Mouse (Mus musculus) ES-E14 (cell line): ENCODE measurements at regions not wholly inside any gene's neighbourhood (a gene's known extent, or its start where the extent isn't known, plus 50 kb on each side); places are given as distances from the start of the nearest gene placed in this dataset.

Source experiments
- DNase-seq: peaks from one replicate; pipeline ENCODE4 v3.0.0-alpha.2; 2013; ENCODE audit warnings: low read depth, low spot score
- H3K27ac ChIP-seq: 2 replicates; pipeline ENCODE4 v1.5.1; 2012; ENCODE audit warnings: low read depth, mild to moderate bottlenecking, low read length, moderate library complexity, mixed read lengths; ENCODE audit not compliant: poor library complexity, insufficient read depth, severe bottlenecking
- H3K36me3 ChIP-seq: 2 replicates; pipeline ENCODE4 v1.6.1; 2012; ENCODE audit warnings: mild to moderate bottlenecking, low read length, moderate library complexity, mixed read lengths; ENCODE audit not compliant: control insufficient read depth, poor library complexity, insufficient read depth, severe bottlenecking
- H3K4me1 ChIP-seq, 2 experiments: fragments of 150-350 bp in 1 of 2; sonication (generic) in 1 of 2; 2 replicates each; pipeline ENCODE4 v1.6.1; 2012; ENCODE audit warnings: low read length in 2 of 2, mild to moderate bottlenecking in 1 of 2, mixed read lengths in 1 of 2; ENCODE audit not compliant: control insufficient read depth in 2 of 2, insufficient read depth in 2 of 2, poor library complexity in 1 of 2
- H3K4me3 ChIP-seq, 2 experiments: fragments of 150-350 bp in 1 of 2; sonication (generic) in 1 of 2; 2 replicates each; pipeline ENCODE4 v1.5.1; 2012; ENCODE audit warnings: low read length in 2 of 2, low read depth in 1 of 2, mild to moderate bottlenecking in 1 of 2, mixed read lengths in 1 of 2; ENCODE audit not compliant: insufficient read depth in 1 of 2, poor library complexity in 1 of 2, severe bottlenecking in 1 of 2
- H3K9ac ChIP-seq: 2 replicates; pipeline ENCODE4 v1.6.1; 2012; ENCODE audit warnings: low read depth, mild to moderate bottlenecking, low read length, mixed read lengths; ENCODE audit not compliant: poor library complexity, insufficient read depth, severe bottlenecking
- H3K9me3 ChIP-seq: fragments of 150-350 bp; sonication (generic); 2 replicates; pipeline ENCODE4 v1.6.1; 2012; ENCODE audit warnings: low read depth, mild to moderate bottlenecking, low read length; ENCODE audit not compliant: control insufficient read depth, insufficient read depth
- CHD2 ChIP-seq: IDR thresholded peaks from 2 replicates; pipeline ENCODE4 v1.6.1; 2014; ENCODE audit warnings: mild to moderate bottlenecking, low read depth, low read length, inconsistent platforms
- HCFC1 ChIP-seq: IDR thresholded peaks from 2 replicates; pipeline ENCODE4 v1.6.1; 2012; ENCODE audit warnings: low read length, inconsistent platforms, borderline replicate concordance; ENCODE audit not compliant: insufficient read depth
- MAFK ChIP-seq: IDR thresholded peaks from 2 replicates; pipeline ENCODE4 v1.6.1; 2014; ENCODE audit warnings: mild to moderate bottlenecking, low read depth, low read length, inconsistent platforms; ENCODE audit not compliant: insufficient read depth
- ZC3H11A ChIP-seq: IDR thresholded peaks from 2 replicates; pipeline ENCODE4 v1.6.1; 2012; ENCODE audit warnings: low read depth, mild to moderate bottlenecking, inconsistent platforms, low read length, borderline replicate concordance
- ZNF384 ChIP-seq: IDR thresholded peaks from 2 replicates; pipeline ENCODE4 v1.6.1; 2012; ENCODE audit warnings: low read depth, low read length, inconsistent platforms
- in situ Hi-C, 2 experiments: fragments of 600-800 bp; cut with MboI; formaldehyde crosslinking; loops; one replicate each; pipeline ENCODE4 v1.15.1; 2025; ENCODE audit warnings: low sequenced_read_pairs in 2 of 2, inconsistent platforms in 1 of 2; ENCODE audit not compliant: unreplicated experiment in 2 of 2

GRCm38 (mm10) chr8:12213774-12214173 is 64.8 kb upstream of the A230072I06Rik start:
- Histone ChIP-seq H3K4me1 (no peaks in the 10 kb centered on the region), H3K27ac (no peak overlapping the region), H3K36me3 (no peaks in the 10 kb centered on the region), H3K9ac (no peak overlapping the region), H3K4me3 (no peak overlapping the region), H3K9me3 (no peaks in the 10 kb centered on the region)
- no peak for DNase-seq
- in situ Hi-C loops: no loop called here
- TF ChIP-seq HCFC1 (no peak), ZNF384 (no peak), MAFK (no peak), CHD2 (no peak), ZC3H11A (no peak)

DNA sequence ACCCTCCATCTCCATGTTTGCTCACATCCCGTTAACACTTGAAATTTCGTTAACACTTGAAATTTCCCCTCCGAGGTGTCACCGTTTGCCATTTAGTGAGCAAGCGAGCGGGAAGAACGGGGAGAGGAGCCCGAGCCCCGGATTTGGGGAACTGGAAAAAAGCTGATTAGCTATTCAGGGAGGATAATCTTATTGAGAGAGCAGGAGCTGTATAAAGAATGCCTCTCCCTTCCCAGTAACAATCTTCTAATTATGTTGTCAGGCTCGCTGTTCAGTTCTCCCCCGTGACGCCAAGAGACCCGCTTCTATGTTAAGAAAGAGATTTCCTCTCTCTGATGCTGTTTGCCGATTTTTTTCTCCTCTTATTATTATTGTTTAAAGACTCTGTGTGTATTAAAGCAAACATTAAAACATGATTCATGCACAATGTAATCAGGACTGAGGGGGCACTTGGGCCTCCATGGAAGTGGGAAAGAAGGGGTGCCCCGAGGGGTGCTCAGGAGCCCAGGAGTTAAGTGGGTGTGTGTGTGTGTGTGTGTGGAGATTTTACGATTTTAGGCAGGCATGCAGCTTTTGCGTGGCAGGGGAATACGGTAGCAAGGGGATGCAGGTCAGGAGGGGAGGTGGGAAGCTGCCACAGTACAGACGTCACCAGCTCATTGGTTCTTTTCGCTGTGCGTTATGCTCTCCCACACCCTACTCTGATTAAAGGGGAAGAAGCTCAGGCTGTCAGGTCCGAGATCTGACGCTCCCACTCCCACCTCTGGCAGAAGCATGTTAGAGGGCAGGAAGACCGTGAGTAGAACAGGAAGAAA is 64.2 kb upstream of the A230072I06Rik start:
- Histone ChIP-seq H3K4me3 (no peak overlapping the region), H3K27ac (no peak overlapping the region), H3K36me3 (no peaks in the 10 kb centered on the region), H3K9me3 (no peaks in the 10 kb centered on the region), H3K4me1 (no peaks in the 10 kb centered on the region), H3K9ac (no peak overlapping the region)
- in situ Hi-C loops: no loop called here
- no peak for DNase-seq
- TF ChIP-seq ZNF384: no peak
- no peak for TF ChIP-seq MAFK
- no peak for TF ChIP-seq CHD2
- no peak for TF ChIP-seq ZC3H11A
- no peak for TF ChIP-seq HCFC1

DNA sequence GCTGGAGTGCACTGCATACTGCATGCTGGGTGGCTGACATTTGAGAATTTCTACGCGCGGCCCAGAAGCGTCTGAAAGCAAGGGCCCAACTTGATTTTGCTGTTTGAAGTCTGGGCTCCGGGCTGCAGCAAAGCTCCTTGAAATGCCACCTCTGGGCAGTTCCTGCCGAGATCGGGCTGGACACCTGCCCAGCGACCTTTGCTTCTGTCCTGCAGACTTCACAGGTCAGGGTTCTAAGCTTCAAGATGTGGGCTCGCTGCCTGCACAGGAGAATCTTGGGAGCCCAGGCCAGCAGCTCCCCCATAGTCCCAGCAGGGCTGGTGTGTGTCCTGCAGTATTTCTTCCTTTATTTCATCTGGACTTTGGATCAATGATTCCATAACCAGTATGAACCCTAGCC is 57.1 kb upstream of the A230072I06Rik start:
- no peak overlapping the region for H3K27ac ChIP-seq
- DNase-seq: no peak
- no peaks in the 10 kb centered on the region for H3K9me3 ChIP-seq
- TF ChIP-seq ZC3H11A (no peak), MAFK (no peak), ZNF384 (no peak), CHD2 (no peak), HCFC1 (no peak)
- H3K4me3 ChIP-seq: no peak overlapping the region
- no peaks in the 10 kb centered on the region for H3K36me3 ChIP-seq
- H3K9ac ChIP-seq: no peak overlapping the region
- in situ Hi-C loops: no loop called here
- H3K4me1 ChIP-seq: no peaks in the 10 kb centered on the region

DNA sequence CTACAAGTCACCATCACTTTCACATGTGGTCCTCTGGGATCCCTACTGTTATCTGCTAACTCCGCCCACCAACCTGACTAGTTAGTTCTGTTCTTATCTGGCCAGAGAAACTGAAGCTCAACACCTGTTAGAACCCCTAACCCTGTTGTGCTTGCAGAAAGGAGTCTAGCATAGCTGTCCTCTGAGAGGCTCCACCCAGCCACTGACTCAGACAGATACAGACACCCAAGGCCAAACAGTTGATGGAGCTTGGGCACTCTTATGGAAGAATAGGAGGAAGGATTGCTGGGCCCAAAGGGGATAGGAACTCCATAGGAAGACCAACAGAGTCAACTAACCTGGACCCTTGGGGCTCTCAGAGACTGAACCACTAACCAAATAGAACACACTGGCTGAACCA is 55.2 kb upstream of the A230072I06Rik start:
- in situ Hi-C loops: no loop called here
- no peak for DNase-seq
- Histone ChIP-seq H3K27ac (no peak overlapping the region), H3K4me3 (no peak overlapping the region), H3K4me1 (no peaks in the 10 kb centered on the region), H3K9ac (no peak overlapping the region), H3K9me3 (no peaks in the 10 kb centered on the region), H3K36me3 (no peaks in the 10 kb centered on the region)
- no peak for TF ChIP-seq MAFK
- TF ChIP-seq ZC3H11A: no peak
- TF ChIP-seq CHD2: no peak
- TF ChIP-seq ZNF384: no peak
- no peak for TF ChIP-seq HCFC1
